Mouse (Mus musculus): ENCODE results near the gene Tor1aip2. TPM values are rescaled to one million over a fixed set of nuclear protein-coding genes. Genes with fewer than 3 reads are reported as not detected.

Tor1aip2 gene
- 35.7 and 50.4 TPM in 2 replicates for polyA plus RNA-seq (2011; ENCODE audit: insufficient read depth, insufficient read length, low replicate concordance, missing spikeins)

DNA sequence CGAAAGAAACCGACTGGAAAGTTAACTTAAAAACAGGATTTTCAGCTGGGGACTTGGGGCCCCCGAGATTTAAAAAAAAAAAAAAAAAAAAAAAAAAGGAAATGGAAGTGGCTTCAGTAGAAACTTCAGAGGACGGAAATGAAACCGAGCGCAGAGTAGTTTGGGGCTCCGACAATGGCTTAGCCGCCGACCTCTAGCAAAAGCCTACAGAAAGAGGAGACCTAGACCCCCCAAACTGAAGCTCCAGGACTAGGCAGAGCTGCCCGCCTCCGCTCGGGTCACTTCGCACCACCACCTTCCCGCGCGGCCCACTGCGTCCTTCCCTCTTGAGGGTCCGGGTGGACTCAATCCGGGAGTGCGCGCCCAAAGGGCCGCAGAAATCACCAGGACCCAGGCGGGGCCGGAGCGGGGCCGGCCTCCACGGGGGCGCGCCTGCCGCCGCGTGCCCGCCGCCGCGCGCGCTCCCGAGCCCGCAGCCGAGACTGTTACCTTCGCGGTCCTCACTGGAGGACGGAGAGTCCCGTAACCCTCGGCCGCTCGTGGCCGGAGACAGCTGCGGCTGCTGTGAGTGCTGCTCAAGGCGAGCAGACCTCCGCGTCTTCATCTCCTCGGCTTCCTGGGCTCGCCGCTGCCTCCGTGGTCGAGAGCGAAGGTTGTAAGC, at the start of gene Tor1aip2:
Gene Tor1aip2, plus strand, starts transcription at position 135 of the 661 bp plus-strand sequence.
- TF ChIP-seq CTCF (IDR thresholded peaks at IDR 0.05; ENCODE audit: control insufficient read depth, insufficient read depth, low read length) (no peak), POLR2A (IDR thresholded peaks at IDR 0.05; ENCODE audit: borderline replicate concordance, control insufficient read depth, low read depth, low read length) (peak; percentile 40)
- peak within 1 kb of the TSS; percentile 95 for H3K4me3 ChIP-seq (replicated peaks; ENCODE audit: control insufficient read depth, low read depth, low read length)
- peaks cover 2% of the 10 kb centered on the region; the same call in 1 of the 2 replicates for H3K4me1 ChIP-seq (ENCODE audit: control insufficient read depth, insufficient read depth, low read length)
- peak within 1 kb of the TSS; percentile 100 for H3K27ac ChIP-seq (ENCODE audit: control insufficient read depth, insufficient read depth, low read depth, low read length, poor library complexity)
- under 1% methylated on average over 59 of the region's 59 CpGs for WGBS

DNA sequence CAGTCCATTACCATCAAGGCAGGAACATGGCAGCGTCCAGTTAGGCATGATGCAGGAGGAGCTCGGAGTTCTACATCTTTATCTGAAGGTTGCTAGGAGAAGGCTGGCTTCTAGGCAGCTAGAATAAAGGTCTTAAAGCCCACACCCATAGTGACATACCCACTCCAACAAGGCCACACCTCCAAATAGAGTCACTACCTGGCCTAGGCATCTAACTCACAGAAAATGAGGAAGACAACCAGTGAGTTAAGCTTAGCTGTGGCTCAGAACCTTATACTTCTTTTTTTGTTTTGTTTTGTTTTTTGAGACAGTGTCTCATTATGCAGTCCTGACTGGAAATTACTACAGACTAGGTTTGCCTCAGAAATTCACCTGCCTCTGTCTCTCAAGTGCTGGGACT, 47.6 kb upstream of the Tor1aip2 start:
- Histone ChIP-seq H3K4me1 (ENCODE audit: control insufficient read depth, insufficient read depth, low read length) (no peaks in the 10 kb centered on the region), H3K4me3 (replicated peaks; ENCODE audit: control insufficient read depth, low read depth, low read length) (no peak overlapping the region), H3K27ac (ENCODE audit: control insufficient read depth, insufficient read depth, low read depth, low read length, poor library complexity) (no peak overlapping the region)
- TF ChIP-seq CTCF (IDR thresholded peaks at IDR 0.05; ENCODE audit: control insufficient read depth, insufficient read depth, low read length) (no peak), POLR2A (IDR thresholded peaks at IDR 0.05; ENCODE audit: borderline replicate concordance, control insufficient read depth, low read depth, low read length) (no peak)
- WGBS = 80% methylated on average over 2 of the region's 2 CpGs

DNA sequence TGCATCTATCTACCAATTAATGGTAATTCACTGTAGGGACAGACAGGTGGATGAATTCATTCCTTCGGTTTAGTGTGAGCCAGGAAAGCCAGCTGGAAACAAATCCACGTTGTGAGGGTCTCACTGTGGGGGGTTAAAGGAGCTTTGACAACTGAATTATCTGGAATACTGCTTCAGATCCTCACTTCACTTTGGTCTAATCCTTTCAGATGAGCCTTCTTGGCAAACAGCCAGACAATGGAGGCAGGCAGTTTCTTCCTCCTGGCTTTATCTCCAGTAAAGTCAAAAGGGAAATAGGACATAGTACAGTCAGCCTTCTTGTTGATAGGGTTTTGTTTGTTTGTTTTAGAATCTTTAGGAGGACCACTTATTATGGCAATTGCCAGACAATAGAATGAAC, 45.8 kb upstream of the Tor1aip2 start:
- no peak for TF ChIP-seq CTCF (IDR thresholded peaks at IDR 0.05; ENCODE audit: control insufficient read depth, insufficient read depth, low read length)
- Histone ChIP-seq H3K4me3 (replicated peaks; ENCODE audit: control insufficient read depth, low read depth, low read length) (no peak overlapping the region), H3K4me1 (ENCODE audit: control insufficient read depth, insufficient read depth, low read length) (no peaks in the 10 kb centered on the region), H3K27ac (ENCODE audit: control insufficient read depth, insufficient read depth, low read depth, low read length, poor library complexity) (no peak overlapping the region)
- 66% methylated on average over 2 of the region's 2 CpGs for whole genome bisulfite sequencing

DNA sequence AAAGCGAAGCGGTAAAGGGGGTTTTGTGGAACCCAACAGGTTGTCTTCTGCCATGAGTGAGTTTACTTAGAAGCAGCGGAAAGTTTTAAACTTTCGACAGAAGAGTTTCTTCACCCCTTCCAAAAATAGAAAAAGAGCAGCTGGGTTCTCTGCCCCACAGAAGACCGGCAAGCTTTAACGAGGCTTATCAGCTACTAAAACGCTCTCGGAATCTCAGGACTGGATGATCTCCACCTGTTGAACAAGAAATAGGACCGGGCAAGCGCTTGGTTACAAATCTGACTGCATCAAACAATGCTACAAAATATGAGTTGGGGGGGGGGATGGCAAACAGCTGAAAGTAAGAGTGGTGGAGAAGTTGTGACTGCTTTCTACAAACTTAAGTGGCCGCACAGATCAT, 44.8 kb upstream of the Tor1aip2 start:
- no peak overlapping the region for H3K4me3 ChIP-seq (replicated peaks; ENCODE audit: control insufficient read depth, low read depth, low read length)
- TF ChIP-seq CTCF (IDR thresholded peaks at IDR 0.05; ENCODE audit: control insufficient read depth, insufficient read depth, low read length) = no peak
- H3K27ac ChIP-seq (ENCODE audit: control insufficient read depth, insufficient read depth, low read depth, low read length, poor library complexity) = no peak overlapping the region
- WGBS = 82% methylated on average over 11 of the region's 11 CpGs
- H3K4me1 ChIP-seq (ENCODE audit: control insufficient read depth, insufficient read depth, low read length) = no peaks in the 10 kb centered on the region

DNA sequence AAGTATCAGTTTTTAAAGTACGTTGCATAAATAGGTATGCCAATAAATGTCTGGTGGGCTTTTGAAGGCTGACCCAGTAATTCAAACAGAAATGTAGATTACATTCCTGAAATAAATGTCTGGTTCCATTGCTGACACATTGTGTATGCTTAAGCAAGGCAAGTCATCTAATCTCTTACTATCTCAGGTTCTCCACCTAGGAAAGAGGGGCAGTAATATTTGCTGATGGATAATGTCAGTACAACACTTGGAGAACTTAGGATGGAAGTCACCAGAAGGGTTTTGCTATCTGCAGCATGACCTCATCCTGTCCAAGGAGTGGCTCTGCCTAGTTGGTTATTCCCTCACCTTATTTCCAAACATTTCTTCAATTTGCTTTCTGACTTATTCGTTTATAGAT, 40.7 kb upstream of the Tor1aip2 start:
- Histone ChIP-seq H3K4me1 (ENCODE audit: control insufficient read depth, insufficient read depth, low read length) (no peaks in the 10 kb centered on the region), H3K4me3 (replicated peaks; ENCODE audit: control insufficient read depth, low read depth, low read length) (no peak overlapping the region), H3K27ac (ENCODE audit: control insufficient read depth, insufficient read depth, low read depth, low read length, poor library complexity) (no peak overlapping the region)
- TF ChIP-seq POLR2A (IDR thresholded peaks at IDR 0.05; ENCODE audit: borderline replicate concordance, control insufficient read depth, low read depth, low read length) = no peak
- TF ChIP-seq CTCF (IDR thresholded peaks at IDR 0.05; ENCODE audit: control insufficient read depth, insufficient read depth, low read length) = no peak
- WGBS = 82% methylated on average over 2 of the region's 2 CpGs

DNA sequence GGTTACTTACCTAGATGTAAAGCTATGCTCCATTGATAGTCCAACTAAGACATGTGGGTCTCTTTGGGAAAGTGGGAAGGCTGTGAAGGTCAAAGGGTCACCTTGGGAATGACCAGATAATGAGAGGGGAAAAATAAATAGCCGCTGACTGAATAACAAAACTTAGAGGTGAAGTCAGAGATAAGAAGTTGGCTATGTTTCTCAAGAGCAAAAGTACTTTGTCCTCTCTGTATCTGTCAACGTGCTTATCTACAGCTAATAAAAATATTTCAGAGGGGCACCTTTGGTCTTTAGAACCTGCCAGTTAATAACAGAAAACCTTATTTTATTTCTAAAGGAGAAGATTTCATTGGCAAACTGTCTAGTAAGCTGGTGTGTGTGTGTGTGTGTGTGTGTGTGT, 39.6 kb upstream of the Tor1aip2 start:
- Histone ChIP-seq H3K4me1 (ENCODE audit: control insufficient read depth, insufficient read depth, low read length) (no peaks in the 10 kb centered on the region), H3K4me3 (replicated peaks; ENCODE audit: control insufficient read depth, low read depth, low read length) (no peak overlapping the region), H3K27ac (ENCODE audit: control insufficient read depth, insufficient read depth, low read depth, low read length, poor library complexity) (no peak overlapping the region)
- 63% methylated on average over 2 of the region's 2 CpGs for WGBS
- TF ChIP-seq CTCF (IDR thresholded peaks at IDR 0.05; ENCODE audit: control insufficient read depth, insufficient read depth, low read length) (no peak), POLR2A (IDR thresholded peaks at IDR 0.05; ENCODE audit: borderline replicate concordance, control insufficient read depth, low read depth, low read length) (no peak)

DNA sequence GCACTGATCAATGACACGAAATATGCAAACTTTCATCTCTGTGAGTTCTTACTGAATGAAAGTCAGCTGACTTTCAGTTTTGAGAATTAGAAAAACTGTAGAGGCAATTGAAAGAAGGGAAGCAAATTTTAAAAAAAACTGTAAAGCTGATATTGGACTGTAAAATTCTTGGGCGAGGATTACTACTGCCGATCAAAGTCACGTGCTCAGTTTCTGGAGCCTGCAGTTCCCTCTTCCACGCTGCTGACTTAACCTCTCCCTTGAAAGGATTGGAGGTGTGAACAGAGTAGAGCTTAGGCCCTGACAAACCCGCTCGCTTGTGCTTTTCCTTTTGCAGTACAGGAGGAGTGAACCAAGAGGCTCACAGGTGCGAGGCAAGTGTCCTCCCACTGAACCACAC, 32.8 kb upstream of the Tor1aip2 start:
- TF ChIP-seq CTCF (IDR thresholded peaks at IDR 0.05; ENCODE audit: control insufficient read depth, insufficient read depth, low read length) (no peak), POLR2A (IDR thresholded peaks at IDR 0.05; ENCODE audit: borderline replicate concordance, control insufficient read depth, low read depth, low read length) (no peak)
- H3K4me1 ChIP-seq (ENCODE audit: control insufficient read depth, insufficient read depth, low read length) = no peaks in the 10 kb centered on the region
- H3K27ac ChIP-seq (ENCODE audit: control insufficient read depth, insufficient read depth, low read depth, low read length, poor library complexity) = no peak overlapping the region
- WGBS = 78% methylated on average over 8 of the region's 8 CpGs
- no peak overlapping the region for H3K4me3 ChIP-seq (replicated peaks; ENCODE audit: control insufficient read depth, low read depth, low read length)

DNA sequence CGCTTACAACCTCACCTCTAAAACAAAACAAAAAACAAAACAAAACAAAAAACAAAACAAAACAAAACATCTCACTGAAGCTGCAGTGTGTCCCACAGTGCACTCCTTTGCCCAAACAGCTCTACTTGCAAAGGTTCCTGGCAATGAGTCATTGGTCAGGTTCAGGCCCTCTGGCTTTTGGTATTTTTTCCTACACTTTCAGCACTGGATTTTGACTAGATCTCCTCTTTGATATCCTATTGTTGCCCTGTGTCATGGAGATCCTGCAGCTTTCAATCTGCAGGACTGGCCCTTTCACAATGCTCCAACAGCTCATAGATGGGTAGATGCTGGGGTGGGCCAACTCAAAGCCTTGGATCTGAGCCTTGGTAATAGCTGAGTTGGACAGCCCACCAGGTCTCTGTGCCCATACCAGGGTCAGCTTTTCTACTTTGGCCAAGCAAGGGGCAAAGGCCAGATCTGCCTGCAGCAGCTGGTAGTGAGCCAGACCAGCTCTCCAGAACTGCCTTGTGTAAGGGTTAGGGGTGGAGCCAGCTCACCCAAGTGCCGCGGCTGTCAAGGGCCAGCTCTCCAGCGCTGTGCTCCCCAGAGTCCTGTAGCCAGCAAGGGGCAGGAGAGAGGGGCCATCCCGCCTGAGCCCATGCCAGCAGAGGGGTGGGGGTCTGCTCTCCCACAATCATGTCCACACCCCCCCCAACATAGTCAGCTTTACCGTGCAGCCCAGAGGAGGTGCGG, 31.8 kb upstream of the Tor1aip2 start:
- Histone ChIP-seq H3K27ac (ENCODE audit: control insufficient read depth, insufficient read depth, low read depth, low read length, poor library complexity) (no peak overlapping the region), H3K4me3 (replicated peaks; ENCODE audit: control insufficient read depth, low read depth, low read length) (no peak overlapping the region), H3K4me1 (ENCODE audit: control insufficient read depth, insufficient read depth, low read length) (no peaks in the 10 kb centered on the region; the same call in 1 of the 2 replicates)
- TF ChIP-seq CTCF (IDR thresholded peaks at IDR 0.05; ENCODE audit: control insufficient read depth, insufficient read depth, low read length) (no peak), POLR2A (IDR thresholded peaks at IDR 0.05; ENCODE audit: borderline replicate concordance, control insufficient read depth, low read depth, low read length) (no peak)
- 90% methylated on average over 7 of the region's 7 CpGs for WGBS

All from bone marrow, adult 2 months (tissue).